Mouse (Mus musculus): ENCODE results near the gene Ankrd11. TPM values are rescaled to one million over a fixed set of nuclear protein-coding genes. Genes with fewer than 3 reads are reported as not detected.

Ankrd11 gene
- total RNA-seq, 1 experiment from 2014 or later, result 90.9 TPM

Other genes starting within 250 kb of the Ankrd11 start
- not detected in 2 replicates for gene Cdh15, start 194.3 kb downstream of the Ankrd11 start, total RNA-seq (2017)
- gene Spg7, start 20.7 kb upstream of the Ankrd11 start, total RNA-seq (2017), result 50.3 and 51.8 TPM in 2 replicates
- gene Rpl13, start 60.1 kb upstream of the Ankrd11 start, total RNA-seq (2017), result 3,285 and 3,463 TPM in 2 replicates
- 0.14 and 1.4 TPM in 2 replicates for gene Cpne7, start 75.1 kb upstream of the Ankrd11 start, total RNA-seq (2017)
- gene Sult5a1, start 116.0 kb upstream of the Ankrd11 start, total RNA-seq (2017), result not detected in 2 replicates
- gene Dpep1, start 144.0 kb upstream of the Ankrd11 start, total RNA-seq (2017), result not detected in 2 replicates
- 23.5 and 26.8 TPM in 2 replicates for gene Chmp1a, start 170.5 kb upstream of the Ankrd11 start, total RNA-seq (2017)
- gene Spata33, start 170.6 kb upstream of the Ankrd11 start, total RNA-seq (2017), result 0.59 and 3.6 TPM in 2 replicates
- gene Cdk10, start 182.6 kb upstream of the Ankrd11 start, total RNA-seq (2017), result 15.7 and 21.1 TPM in 2 replicates
- gene Spata2l, start 194.0 kb upstream of the Ankrd11 start, total RNA-seq (2017), result 1.8 and 3.8 TPM in 2 replicates
- gene Zfp276, start 211.9 kb upstream of the Ankrd11 start, total RNA-seq (2017), result 8.2 and 9.1 TPM in 2 replicates
- gene Vps9d1, start 212.1 kb upstream of the Ankrd11 start, total RNA-seq (2017), result 6.3 and 14.2 TPM in 2 replicates

All from common myeloid progenitor, adult 5-6 weeks (primary cell).